Mouse (Mus musculus) MEL (cell line): Measurements from ENCODE around the gene Akt1. TPM values are rescaled to one million over a fixed set of nuclear protein-coding genes. Genes with fewer than 3 reads are reported as not detected.
A peak's percentile ranks its signal among the peaks of the same experiment; 100 is the strongest.

ENCODE experiments used
- DNase-seq: peaks from one replicate; pipeline ENCODE4 v3.0.0; 2011; ENCODE audit warnings: low read depth, low spot score
- H3K27ac ChIP-seq: 2 replicates; pipeline ENCODE4 v1.5.1; 2012; ENCODE audit warnings: low read depth, mild to moderate bottlenecking, control low read depth, low read length, moderate library complexity; ENCODE audit not compliant: control insufficient read depth
- H3K27me3 ChIP-seq, 2 experiments: fragments of 150-350 bp in 1 of 2; sonication (generic) in 1 of 2; 2 replicates each; pipeline ENCODE4 v1.6.1; 2012; ENCODE audit warnings: low read length in 2 of 2, mild to moderate bottlenecking in 2 of 2, improper control_type of control experiment in 1 of 2, moderate library complexity in 1 of 2; ENCODE audit not compliant: insufficient read depth in 2 of 2, control insufficient read depth in 1 of 2
- H3K36me3 ChIP-seq, 2 experiments: 2 replicates each; pipeline ENCODE4 v1.6.1; 2012 to 2014; ENCODE audit warnings: low read length in 2 of 2, improper control_type of control experiment in 1 of 2, inconsistent platforms in 1 of 2, mild to moderate bottlenecking in 1 of 2; ENCODE audit not compliant: insufficient read depth in 2 of 2, control insufficient read depth in 1 of 2
- H3K4me1 ChIP-seq, 2 experiments: fragments of 150-350 bp in 1 of 2; sonication (generic) in 1 of 2; 2 replicates each; pipeline ENCODE4 v1.6.1; 2012; ENCODE audit warnings: low read length in 2 of 2, improper control_type of control experiment in 1 of 2, mild to moderate bottlenecking in 1 of 2; ENCODE audit not compliant: insufficient read depth in 2 of 2, control insufficient read depth in 1 of 2
- H3K4me3 ChIP-seq, 2 experiments: fragments of 150-350 bp in 1 of 2; sonication (generic) in 1 of 2; 2 replicates each; pipeline ENCODE4 v1.5.1; 2012; ENCODE audit warnings: low read depth in 2 of 2, low read length in 2 of 2, mild to moderate bottlenecking in 2 of 2, moderate library complexity in 2 of 2, control low read depth in 1 of 2, improper control_type of control experiment in 1 of 2; ENCODE audit not compliant: control insufficient read depth in 1 of 2, insufficient read depth in 1 of 2
- H3K79me2 ChIP-seq: 2 replicates; pipeline ENCODE4 v1.6.1; 2012; ENCODE audit warnings: mild to moderate bottlenecking, low read length, moderate library complexity; ENCODE audit not compliant: control insufficient read depth, poor library complexity, insufficient read depth
- H3K9ac ChIP-seq: 2 replicates; pipeline ENCODE4 v1.6.1; 2012; ENCODE audit warnings: low read depth, mild to moderate bottlenecking, control low read depth, low read length, moderate library complexity; ENCODE audit not compliant: control insufficient read depth, poor library complexity, severe bottlenecking
- H3K9me3 ChIP-seq: fragments of 150-350 bp; sonication (generic); replicated peaks from 2 replicates; pipeline ENCODE4 v1.6.1; 2012; ENCODE audit warnings: mild to moderate bottlenecking, low read length, improper control_type of control experiment, moderate library complexity; ENCODE audit not compliant: insufficient read depth
- BHLHE40 ChIP-seq: IDR thresholded peaks from 2 replicates; pipeline ENCODE4 v1.6.1; 2012; ENCODE audit warnings: low read depth, mild to moderate bottlenecking, inconsistent platforms, low read length, improper control_type of control experiment, borderline replicate concordance
- CHD1 ChIP-seq: IDR thresholded peaks from 2 replicates; pipeline ENCODE4 v1.6.1; 2012; ENCODE audit warnings: low read depth, mild to moderate bottlenecking, inconsistent platforms, low read length, improper control_type of control experiment
- CTCF ChIP-seq, 3 experiments: IDR thresholded peaks in 2 of 3; conservative IDR thresholded peaks in 1 of 3; 2 replicates each; pipeline ENCODE4 v1.5.1; 2011 to 2012; ENCODE audit warnings: low read length in 3 of 3, low read depth in 2 of 3, mild to moderate bottlenecking in 2 of 3, improper control_type of control experiment in 1 of 3, inconsistent platforms in 1 of 3, mixed read lengths in 1 of 3, moderate library complexity in 1 of 3; ENCODE audit not compliant: control insufficient read depth in 1 of 3, insufficient read depth in 1 of 3, poor library complexity in 1 of 3, severe bottlenecking in 1 of 3
- E2F4 ChIP-seq: IDR thresholded peaks from 2 replicates; pipeline ENCODE4 v1.6.1; 2011; ENCODE audit warnings: low read depth, low read length, improper control_type of control experiment, borderline replicate concordance
- ETS1 ChIP-seq: IDR thresholded peaks from 2 replicates; pipeline ENCODE4 v1.6.1; 2012; ENCODE audit warnings: low read depth, mild to moderate bottlenecking, inconsistent platforms, low read length, improper control_type of control experiment, moderate library complexity
- GATA1 ChIP-seq: IDR thresholded peaks from 2 replicates; pipeline ENCODE4 v1.6.1; 2011; ENCODE audit warnings: low read depth, low read length, improper control_type of control experiment
- HCFC1 ChIP-seq: IDR thresholded peaks from 2 replicates; pipeline ENCODE4 v1.6.1; 2012; ENCODE audit warnings: low read depth, mild to moderate bottlenecking, inconsistent platforms, low read length, improper control_type of control experiment, moderate library complexity
- KAT2A ChIP-seq: conservative IDR thresholded peaks from 2 replicates; pipeline ENCODE4 v1.6.1; 2012; ENCODE audit warnings: low read depth, low read length, improper control_type of control experiment, inconsistent platforms
- MAX ChIP-seq: IDR thresholded peaks from 2 replicates; pipeline ENCODE4 v1.6.1; 2011; ENCODE audit warnings: low read length, improper control_type of control experiment
- MAZ ChIP-seq: IDR thresholded peaks from 2 replicates; pipeline ENCODE4 v1.6.1; 2012; ENCODE audit warnings: low read depth, mild to moderate bottlenecking, inconsistent platforms, low read length, improper control_type of control experiment
- MEF2A ChIP-seq: IDR thresholded peaks from 2 replicates; pipeline ENCODE4 v1.6.1; 2014; ENCODE audit warnings: low read depth, mild to moderate bottlenecking, inconsistent platforms, low read length, improper control_type of control experiment; ENCODE audit not compliant: poor library complexity, insufficient replicate concordance, severe bottlenecking; ENCODE audit errors: extremely low read depth
- MXI1 ChIP-seq: IDR thresholded peaks from 2 replicates; pipeline ENCODE4 v1.6.1; 2011; ENCODE audit warnings: mild to moderate bottlenecking, low read depth, low read length, improper control_type of control experiment
- MYC ChIP-seq: IDR thresholded peaks from 2 replicates; pipeline ENCODE4 v1.6.1; 2011; ENCODE audit warnings: low read depth, mild to moderate bottlenecking, low read length, improper control_type of control experiment, moderate library complexity
- NRF1 ChIP-seq: IDR thresholded peaks from 2 replicates; pipeline ENCODE4 v1.6.1; 2014; ENCODE audit warnings: low read depth, mild to moderate bottlenecking, inconsistent platforms, low read length, improper control_type of control experiment, moderate library complexity; ENCODE audit not compliant: poor library complexity, insufficient read depth, severe bottlenecking
- POLR2A ChIP-seq, 2 experiments: IDR thresholded peaks; 2 replicates each; pipeline ENCODE4 v1.6.1; 2011 to 2012; ENCODE audit warnings: low read length in 2 of 2, mild to moderate bottlenecking in 2 of 2, control low read depth in 1 of 2, improper control_type of control experiment in 1 of 2, low read depth in 1 of 2, moderate library complexity in 1 of 2; ENCODE audit not compliant: control insufficient read depth in 1 of 2, insufficient read depth in 1 of 2, poor library complexity in 1 of 2
- POLR2AphosphoS2 ChIP-seq: IDR thresholded peaks from 2 replicates; pipeline ENCODE4 v1.6.1; 2011; ENCODE audit warnings: low read length, improper control_type of control experiment
- RAD21 ChIP-seq: IDR thresholded peaks from 2 replicates; pipeline ENCODE4 v1.6.1; 2011; ENCODE audit warnings: mild to moderate bottlenecking, low read depth, low read length, improper control_type of control experiment
- RCOR1 ChIP-seq: IDR thresholded peaks from 2 replicates; pipeline ENCODE4 v1.6.1; 2012; ENCODE audit warnings: low read depth, mild to moderate bottlenecking, inconsistent platforms, low read length, improper control_type of control experiment
- TAL1 ChIP-seq: IDR thresholded peaks from 2 replicates; pipeline ENCODE4 v1.6.1; 2012; ENCODE audit warnings: mild to moderate bottlenecking, inconsistent platforms, low read length, moderate library complexity, mixed read lengths
- TBP ChIP-seq: IDR thresholded peaks from 2 replicates; pipeline ENCODE4 v1.8.0; 2011; ENCODE audit warnings: low read depth, low read length, improper control_type of control experiment
- UBTF ChIP-seq: IDR thresholded peaks from 2 replicates; pipeline ENCODE4 v1.6.1; 2012; ENCODE audit warnings: low read depth, mild to moderate bottlenecking, inconsistent platforms, low read length, improper control_type of control experiment, moderate library complexity, borderline replicate concordance; ENCODE audit not compliant: insufficient read depth
- USF1 ChIP-seq: IDR thresholded peaks from 2 replicates; pipeline ENCODE4 v1.6.1; 2014; ENCODE audit warnings: low read depth, mild to moderate bottlenecking, inconsistent platforms, low read length, improper control_type of control experiment, moderate library complexity
- ZC3H11A ChIP-seq: IDR thresholded peaks from 2 replicates; pipeline ENCODE4 v1.6.1; 2012; ENCODE audit warnings: low read depth, mild to moderate bottlenecking, inconsistent platforms, low read length, improper control_type of control experiment
- ZKSCAN1 ChIP-seq: IDR thresholded peaks from 2 replicates; pipeline ENCODE4 v1.6.1; 2012; ENCODE audit warnings: low read depth, mild to moderate bottlenecking, inconsistent platforms, low read length, improper control_type of control experiment, moderate library complexity
- polyA plus RNA-seq, 2 experiments: library from polyadenylated mRNA; stranded (reverse) in 1 of 2; unstranded in 1 of 2; fragments of >175 nt in 1 of 2; fragments of >200 nt in 1 of 2; gene quantifications; 2 replicates each; pipeline versions ENCODE4 v1.2.1 to v1.2.4; 2012; ENCODE audit warnings: low replicate concordance in 2 of 2, low read depth in 1 of 2; ENCODE audit not compliant: insufficient read length in 2 of 2, insufficient read depth in 1 of 2, missing spikeins in 1 of 2
- total RNA-seq: library from RNA; depleted of rRNA; stranded (reverse); fragments of 300-350 nt; gene quantifications from 2 replicates; pipeline ENCODE4 v1.2.3, GENCODE M21; 2012

Gene Akt1
- total and polyA plus RNA-seq, 3 experiments: 322 to 827 (median 764) TPM

DNA sequence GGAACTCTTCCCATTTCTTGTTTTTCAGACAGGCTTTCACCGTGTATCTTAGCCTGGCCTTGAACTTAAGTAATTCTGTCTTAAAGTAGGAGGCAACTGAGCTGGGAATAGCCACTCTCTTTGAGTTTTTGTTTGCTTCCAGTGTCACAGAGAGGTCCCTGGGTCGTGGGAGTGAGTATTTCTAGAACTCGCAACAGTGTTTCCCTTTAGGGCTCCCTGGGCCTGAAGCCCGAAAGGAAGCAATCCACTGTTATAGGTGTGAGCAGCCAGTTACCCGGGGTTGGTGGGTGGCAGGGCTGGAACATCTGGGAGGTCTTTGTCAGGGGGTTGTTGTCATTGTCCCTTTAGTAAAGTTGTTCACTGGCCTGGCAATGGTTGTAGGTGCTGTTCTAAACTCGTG lies 28.5 kb downstream of the Akt1 start:
- Histone ChIP-seq H3K27ac (0 out of 2 replicates have a peak overlapping the region, but pooled peaks have one; percentile 4), H3K27me3 (no peaks in the 10 kb centered on the region), H3K4me3 (peak overlapping the region; percentile 62 to 77), H3K36me3 (peaks cover 4 to 21% of the 10 kb centered on the region in 2 experiments; a peak in 3 of 4 replicates), H3K9ac (peak overlapping the region; percentile 84), H3K79me2 (peaks cover 25% of the 10 kb centered on the region), H3K4me1 (peaks cover 7 to 31% of the 10 kb centered on the region in 2 experiments; a peak in 3 of 4 replicates), H3K9me3 (no peaks in the 10 kb centered on the region)
- TF ChIP-seq CHD1 (no peak), TAL1 (no peak), CTCF (IDR thresholded peaks at IDR 0.05 in 2 of 3, conservative IDR thresholded peaks at IDR 0.05 in 1 of 3; ENCODE audit: control insufficient read depth in 1 of 3, insufficient read depth in 1 of 3, low read depth in 2 of 3, low read length in 3 of 3, poor library complexity in 1 of 3, severe bottlenecking in 1 of 3) (no peak), MAZ (no peak), MEF2A (no peak), ETS1 (no peak), MAX (no peak), GATA1 (no peak), RCOR1 (no peak), ZC3H11A (no peak), ZKSCAN1 (no peak), TBP (no peak), HCFC1 (no peak), POLR2AphosphoS2 (no peak), BHLHE40 (no peak), RAD21 (no peak), POLR2A (IDR thresholded peaks at IDR 0.05; ENCODE audit: control insufficient read depth in 1 of 2, insufficient read depth in 1 of 2, low read depth in 1 of 2, low read length in 2 of 2, poor library complexity in 1 of 2) (no peak), E2F4 (no peak), KAT2A (no peak), MYC (no peak)
- no peak for DNase-seq

GRCm38 (mm10) chr12:112644855-112645506 lies 29.7 kb downstream of the Akt1 start:
- Histone ChIP-seq H3K4me3 (peak overlapping the region; percentile 62 to 77), H3K27ac (peak overlapping the region; percentile 69), H3K79me2 (peaks cover 25% of the 10 kb centered on the region), H3K4me1 (peaks cover 7 to 31% of the 10 kb centered on the region in 2 experiments; a peak in 3 of 4 replicates), H3K9me3 (no peaks in the 10 kb centered on the region), H3K36me3 (peaks cover 4 to 21% of the 10 kb centered on the region in 2 experiments; a peak in 3 of 4 replicates), H3K9ac (peak overlapping the region; percentile 84), H3K27me3 (no peaks in the 10 kb centered on the region)
- DNase-seq: no peak
- TF ChIP-seq NRF1 (no peak), POLR2A (IDR thresholded peaks at IDR 0.05; ENCODE audit: control insufficient read depth in 1 of 2, insufficient read depth in 1 of 2, low read depth in 1 of 2, low read length in 2 of 2, poor library complexity in 1 of 2) (peak in 1 of 2 experiments; percentile 98; a peak in 2 of 4 replicates), UBTF (peak; percentile 67; the same call in 1 of the 2 replicates), USF1 (no peak), TBP (peak; percentile 72), MXI1 (no peak)
